ENCODE assay signal across 9 mouse cellular contexts in genomic region chr2:173022056-173022681, GRCm38 (mm10). TPM values are rescaled to one million over a fixed set of nuclear protein-coding genes. Genes with fewer than 3 reads are reported as not detected.
DNase-seq lines count a peak whose midpoint lies in the region; ATAC-seq and TF ChIP-seq lines count a peak whose summit lies in the region.
"Had no signal": no experiment of that assay in that cellular context is flagged by ENCODE, and none has a peak within 500 bp of the region (broad histone marks: within the 10 kb centered on the region; RNA-seq: fewer than 3 reads in every experiment).

No protein-coding gene starts in this region.

- ATAC-seq in cerebellum, adult (ENCODE audit: insufficient number of reproducible peaks, low FRiP score, low TSS enrichment): peak; percentile 11
- peak; percentile 8; the same call in 1 of the 2 replicates for ATAC-seq in embryonic facial prominence, embryonic 11.5 days (replicated peaks; ENCODE audit: insufficient number of reproducible peaks, low FRiP score, low TSS enrichment, low read depth)
- ATAC-seq in neural tube, embryonic 14.5 days (ENCODE audit: low read depth): peak; percentile 49

- H3K36me3 ChIP-seq in ES-E14 (ENCODE audit: control insufficient read depth, insufficient read depth, low read length, poor library complexity, severe bottlenecking): peaks cover 41% of the 10 kb centered on the region
- no peaks in the 10 kb centered on the region for H3K36me3 ChIP-seq in embryonic facial prominence, embryonic 11.5 days (replicated peaks; ENCODE audit: control insufficient read depth, insufficient read depth, low read depth, low read length)
- H3K36me3 ChIP-seq in liver, adult 2 months (ENCODE audit: control insufficient read depth, insufficient read depth, low read length): no peaks in the 10 kb centered on the region
- 0 out of 2 replicates have a peak, but pooled peaks cover 4% of the 10 kb centered on the region for H3K36me3 ChIP-seq in neural tube, embryonic 14.5 days (ENCODE audit: control insufficient read depth, insufficient read depth, low read length)

- H3K27me3 ChIP-seq in embryonic facial prominence, embryonic 11.5 days (ENCODE audit: control insufficient read depth, insufficient read depth, low read length): peaks cover 8% of the 10 kb centered on the region
- H3K27me3 ChIP-seq in liver, adult 2 months (ENCODE audit: control insufficient read depth, insufficient read depth, low read length): no peaks in the 10 kb centered on the region
- H3K27me3 ChIP-seq in neural tube, embryonic 14.5 days (ENCODE audit: control insufficient read depth, insufficient read depth, low read length): no peaks in the 10 kb centered on the region

- no peak for TF ChIP-seq CTCF in liver, adult 2 months (IDR thresholded peaks at IDR 0.05; ENCODE audit: low read depth, low read length)

- peaks cover 0 to 31% of the 10 kb centered on the region in 2 experiments; a peak in 3 of 4 replicates for H3K4me1 ChIP-seq in ES-E14 (ENCODE audit: control insufficient read depth in 2 of 2, insufficient read depth in 2 of 2, low read length in 2 of 2, poor library complexity in 1 of 2)
- H3K4me1 ChIP-seq in embryonic facial prominence, embryonic 11.5 days (ENCODE audit: control insufficient read depth, insufficient read depth, low read length): peaks cover 7% of the 10 kb centered on the region
- peaks cover 18% of the 10 kb centered on the region for H3K4me1 ChIP-seq in liver, adult 2 months (ENCODE audit: control insufficient read depth, insufficient read depth, low read length)
- H3K4me1 ChIP-seq in neural tube, embryonic 14.5 days (ENCODE audit: control insufficient read depth, insufficient read depth, low read length): peaks cover 28% of the 10 kb centered on the region

- H3K79me2 ChIP-seq in liver, adult 2 months (ENCODE audit: control insufficient read depth, insufficient read depth, low read length): peaks cover 3% of the 10 kb centered on the region; the same call in 1 of the 2 replicates

- H3K4me3 ChIP-seq in ES-E14 (ENCODE audit: insufficient read depth in 1 of 2, low read depth in 1 of 2, low read length in 2 of 2, poor library complexity in 1 of 2, severe bottlenecking in 1 of 2): peak overlapping the region; percentile 88 to 97
- peak overlapping the region; percentile 57 for H3K4me3 ChIP-seq in embryonic facial prominence, embryonic 11.5 days (ENCODE audit: low read depth, low read length)
- H3K4me3 ChIP-seq in liver, adult 2 months (ENCODE audit: insufficient read depth, low read depth, low read length): peak overlapping the region; percentile 84
- H3K4me3 ChIP-seq in neural tube, embryonic 14.5 days (ENCODE audit: low read depth, low read length): peak overlapping the region; percentile 73

- in situ Hi-C loops in ES-E14 (cut with MboI; ENCODE audit: low sequenced_read_pairs in 2 of 2, unreplicated experiment in 2 of 2): no loop called here

- peak overlapping the region; percentile 94 for H3K9ac ChIP-seq in ES-E14 (ENCODE audit: insufficient read depth, low read depth, low read length, poor library complexity, severe bottlenecking)
- peak overlapping the region; percentile 79 for H3K9ac ChIP-seq in embryonic facial prominence, embryonic 11.5 days (replicated peaks; ENCODE audit: low read length)
- peak overlapping the region; percentile 75 for H3K9ac ChIP-seq in liver, adult 2 months (ENCODE audit: low read depth, low read length)
- peak overlapping the region; percentile 76 for H3K9ac ChIP-seq in neural tube, embryonic 14.5 days (replicated peaks; ENCODE audit: low read depth, low read length)

- no peak for TF ChIP-seq POLR2A in liver, adult 2 months (IDR thresholded peaks at IDR 0.05; ENCODE audit: extremely low read depth, insufficient read depth, low read length)

- DNase-seq in cerebellum, adult 11 months: no peak
- peak; percentile 36 for DNase-seq in ES-E14 (ENCODE audit: low read depth, low spot score)
- peak; percentile 72 for DNase-seq in embryonic facial prominence, embryonic 11.5 days (ENCODE audit: low spot score)
- DNase-seq in heart, postnatal 14 days: peak; percentile 52 to 56
- no peak for DNase-seq in liver, adult 2 months (ENCODE audit: extremely low read depth, low read depth, low spot score)
- DNase-seq in right cerebral cortex, postnatal 25 days: no peak

- 0 out of 2 replicates have a peak overlapping the region, but pooled peaks have one; percentile 8 for H3K27ac ChIP-seq in ES-E14 (ENCODE audit: insufficient read depth, low read depth, low read length, poor library complexity, severe bottlenecking)
- 0 out of 2 replicates have a peak overlapping the region, but pooled peaks have one; percentile 28 for H3K27ac ChIP-seq in embryonic facial prominence, embryonic 11.5 days (replicated peaks; ENCODE audit: low read depth, low read length)
- no peak overlapping the region for H3K27ac ChIP-seq in liver, adult 2 months (replicated peaks; ENCODE audit: insufficient read depth, low read depth, low read length)
- peak overlapping the region; percentile 66 for H3K27ac ChIP-seq in neural tube, embryonic 14.5 days (ENCODE audit: low read depth, low read length)

- WGBS in embryonic facial prominence, embryonic 11.5 days: 0% methylated on average over 48 of the region's 51 CpGs
- 1% methylated on average over 51 of the region's 51 CpGs for WGBS in liver, adult 2 months
- 0% methylated on average over 47 of the region's 51 CpGs for WGBS in neural tube, embryonic 14.5 days

- intact Hi-C loops in heart, postnatal 14 days (cut with DNase I): no loop called here

- H3K9me3 ChIP-seq in ES-E14 (ENCODE audit: control insufficient read depth, insufficient read depth, low read depth, low read length): no peaks in the 10 kb centered on the region
- H3K9me3 ChIP-seq in embryonic facial prominence, embryonic 11.5 days (replicated peaks; ENCODE audit: control insufficient read depth, low read length): no peaks in the 10 kb centered on the region
- no peaks in the 10 kb centered on the region for H3K9me3 ChIP-seq in neural tube, embryonic 14.5 days (ENCODE audit: control insufficient read depth, low read length)

- peak overlapping the region; percentile 88 for H3K4me2 ChIP-seq in embryonic facial prominence, embryonic 11.5 days (ENCODE audit: low read depth, low read length)
- peak overlapping the region; percentile 91 for H3K4me2 ChIP-seq in neural tube, embryonic 14.5 days (ENCODE audit: low read depth, low read length)

TF ChIP-seq in ES-E14, 5 proteins besides CTCF, POLR2A, EP300 and RAD21:
- no peak for TF ChIP-seq CHD2 (IDR thresholded peaks at IDR 0.05; ENCODE audit: low read depth, low read length)
- TF ChIP-seq ZC3H11A (IDR thresholded peaks at IDR 0.05; ENCODE audit: borderline replicate concordance, low read depth, low read length): no peak
- no peak for TF ChIP-seq HCFC1 (IDR thresholded peaks at IDR 0.05; ENCODE audit: borderline replicate concordance, insufficient read depth, low read length)
- TF ChIP-seq MAFK (IDR thresholded peaks at IDR 0.05; ENCODE audit: insufficient read depth, low read depth, low read length): no peak
- TF ChIP-seq ZNF384 (IDR thresholded peaks at IDR 0.05; ENCODE audit: low read depth, low read length): no peak

RNA-seq across cellular contexts. Expression of gene Rbm38, which starts 1.9 kb away (rescaled TPM):
- 23.9 and 26.7 TPM in 2 replicates for total RNA-seq in ES-E14 (2012; rRNA removed)
- polyA plus RNA-seq in embryonic facial prominence, embryonic 11.5 days (2014; fragmentation: Nextera tagmentation; extraction: Ambion mirVana): 46.6 and 56.5 TPM in 2 replicates
- 100 to 1,000 TPM; 198 to 232 TPM for total RNA-seq in heart, postnatal 14 days (2021)
- total RNA-seq in liver, adult 2 months (2014; rRNA removed): 0.55 and 0.74 TPM in 2 replicates
- 6.4 and 11.1 TPM in 2 replicates for polyA plus RNA-seq in liver, adult 2 months (2012; rRNA removed)
- 11.9 and 13.3 TPM in 2 replicates for polyA plus RNA-seq in neural tube, embryonic 14.5 days (2014; fragmentation: Nextera tagmentation; extraction: Ambion mirVana)

RNA-seq across cellular contexts. Expression of gene Rae1, which starts 22.3 kb away (rescaled TPM):
- 120 and 123 TPM in 2 replicates for total RNA-seq in ES-E14 (2012; rRNA removed)
- 155 and 158 TPM in 2 replicates for polyA plus RNA-seq in embryonic facial prominence, embryonic 11.5 days (2014; fragmentation: Nextera tagmentation; extraction: Ambion mirVana)
- total RNA-seq in heart, postnatal 14 days (2021): 10 to 100 TPM; 29.6 to 32.7 TPM
- 13.1 and 17.8 TPM in 2 replicates for total RNA-seq in liver, adult 2 months (2014; rRNA removed)
- polyA plus RNA-seq in liver, adult 2 months (2012; rRNA removed): 25.3 and 31.9 TPM in 2 replicates
- polyA plus RNA-seq in neural tube, embryonic 14.5 days (2014; fragmentation: Nextera tagmentation; extraction: Ambion mirVana): 108 and 118 TPM in 2 replicates

RNA-seq across cellular contexts. Expression of gene Spo11, which starts 44.7 kb away (rescaled TPM):
- total RNA-seq in ES-E14 (2012; rRNA removed): 0.05 and 0.13 TPM in 2 replicates
- polyA plus RNA-seq in embryonic facial prominence, embryonic 11.5 days (2014; fragmentation: Nextera tagmentation; extraction: Ambion mirVana): 0.94 and 1.4 TPM in 2 replicates
- under 1 TPM; 0.07 to 0.93 TPM for total RNA-seq in heart, postnatal 14 days (2021)
- total RNA-seq in liver, adult 2 months (2014; rRNA removed): under 0.01 and 0.07 TPM in 2 replicates
- polyA plus RNA-seq in liver, adult 2 months (2012; rRNA removed): not detected in 2 replicates
- polyA plus RNA-seq in neural tube, embryonic 14.5 days (2014; fragmentation: Nextera tagmentation; extraction: Ambion mirVana): 0.09 and 0.45 TPM in 2 replicates
- total RNA-seq: heart, postnatal 36 days had no signal

Comparison
In these comparisons a context has a peak if more than half of its experiments do, and no peak if none do; other contexts are left out.
1. DNase-seq: peak in ES-E14 (single experiment), embryonic facial prominence, embryonic 11.5 days (single experiment) and heart, postnatal 14 days (2 of 2); none in cerebellum, adult 11 months (single experiment), liver, adult 2 months (single experiment) and right cerebral cortex, postnatal 25 days (single experiment).
2. RNA of gene Rbm38, which starts 1.9 kb away (total RNA-seq): 198 to 232 TPM in heart, postnatal 14 days and 23.9 to 26.7 TPM in ES-E14; 0.55 to 0.74 TPM in liver, adult 2 months; every median in the first group is over 10 times any median in the second.
3. Peak in every context shown above with its lines, with median percentiles within 50 percentile points of each other: ATAC-seq, H3K4me3 ChIP-seq and H3K9ac ChIP-seq.